Mouse (Mus musculus): ENCODE data around the gene Prr5.

Prr5 gene

DNA sequence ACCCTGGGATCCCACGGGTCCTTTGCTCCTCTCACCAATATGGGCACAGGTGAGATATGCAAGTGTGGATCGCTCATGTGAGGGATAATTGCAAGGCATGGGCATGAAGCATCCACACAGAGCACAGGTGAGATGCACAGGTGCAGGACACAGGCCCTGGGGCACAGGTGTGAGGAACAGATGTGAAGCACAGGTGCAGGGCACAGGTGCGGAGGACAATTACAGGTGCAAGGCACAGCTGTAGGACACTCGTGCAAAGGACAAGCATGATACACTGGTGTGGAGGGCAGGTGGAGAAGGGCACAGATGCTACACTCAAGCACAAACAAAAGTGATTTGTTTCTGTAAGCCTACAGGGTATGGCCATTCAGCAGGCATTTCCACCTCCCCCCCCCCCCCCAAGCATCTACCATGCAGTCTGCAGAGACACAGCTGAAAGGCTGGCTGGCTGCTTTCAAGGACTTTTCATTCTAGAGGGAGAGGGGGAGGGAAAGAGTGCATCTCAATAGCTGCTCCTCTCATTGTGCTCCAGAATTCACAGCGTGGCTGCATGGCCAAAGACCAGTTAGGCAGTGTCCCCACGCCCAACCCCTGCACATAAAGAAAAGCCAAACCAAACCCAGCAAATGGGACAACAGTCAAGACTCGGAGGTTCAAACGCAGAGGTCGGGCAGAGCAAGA, 11.9 kb upstream of the Prr5 start:
- no peak for DNase-seq (ENCODE audit: low spot score)

DNA sequence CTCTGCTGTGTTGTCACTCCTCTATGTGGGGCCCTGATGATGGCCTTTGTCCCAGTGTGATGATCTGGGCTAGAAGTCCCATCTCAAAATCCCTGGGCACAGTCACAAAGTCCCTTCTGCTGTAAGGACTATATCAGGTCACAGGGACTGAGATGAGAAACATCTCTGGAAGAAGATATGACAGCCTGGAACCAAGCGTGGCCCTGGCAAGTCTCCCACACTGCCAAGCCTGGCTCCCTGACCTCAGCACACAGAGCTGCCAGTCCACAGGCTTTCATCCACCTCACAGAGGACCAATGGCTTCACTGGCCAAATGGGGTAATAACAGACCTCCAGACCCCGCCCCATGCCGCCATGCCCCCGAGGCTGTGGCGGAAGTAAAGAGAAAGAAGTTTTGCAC, 10.8 kb upstream of the Prr5 start:
- DNase-seq (ENCODE audit: low spot score) = no peak

DNA sequence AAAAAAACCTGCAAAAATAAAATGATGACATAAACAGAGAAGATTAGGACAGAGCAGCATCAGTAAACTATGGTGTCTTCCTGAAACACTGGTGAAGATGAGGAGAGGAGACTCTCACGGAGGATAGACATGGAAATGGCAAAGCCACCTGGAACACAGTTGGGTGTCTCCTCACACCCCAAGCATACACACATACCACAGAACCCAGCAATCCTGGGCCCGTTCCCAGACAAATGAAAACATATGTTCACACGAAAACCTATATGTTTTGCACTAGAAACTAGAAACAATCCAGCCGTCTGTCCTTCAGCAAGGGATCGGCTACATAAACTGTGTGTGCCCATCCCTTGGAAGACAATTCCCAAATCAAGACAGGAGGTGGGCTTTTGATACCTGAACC, 9.6 kb upstream of the Prr5 start:
- no peak for DNase-seq (ENCODE audit: low spot score)

DNA sequence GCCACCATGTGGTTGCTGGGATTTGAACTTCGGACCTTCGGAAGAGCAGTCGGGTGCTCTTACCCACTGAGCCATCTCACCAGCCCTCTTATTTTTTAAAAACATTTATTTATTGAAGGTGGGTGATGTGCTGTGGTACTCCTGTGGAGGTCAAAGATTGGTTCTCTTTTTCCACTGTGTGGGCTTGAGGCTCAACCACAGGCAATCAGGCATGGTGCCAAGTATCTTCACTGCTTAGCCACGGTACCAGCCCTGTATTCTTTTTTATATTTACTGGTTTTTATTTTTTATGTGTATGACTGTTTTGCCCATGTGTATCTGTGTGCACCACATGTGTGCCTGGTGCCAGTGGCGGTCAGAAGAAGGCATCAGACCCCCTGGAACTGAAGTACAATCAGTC, 8.1 kb upstream of the Prr5 start:
- DNase-seq (ENCODE audit: low spot score) = no peak

DNA sequence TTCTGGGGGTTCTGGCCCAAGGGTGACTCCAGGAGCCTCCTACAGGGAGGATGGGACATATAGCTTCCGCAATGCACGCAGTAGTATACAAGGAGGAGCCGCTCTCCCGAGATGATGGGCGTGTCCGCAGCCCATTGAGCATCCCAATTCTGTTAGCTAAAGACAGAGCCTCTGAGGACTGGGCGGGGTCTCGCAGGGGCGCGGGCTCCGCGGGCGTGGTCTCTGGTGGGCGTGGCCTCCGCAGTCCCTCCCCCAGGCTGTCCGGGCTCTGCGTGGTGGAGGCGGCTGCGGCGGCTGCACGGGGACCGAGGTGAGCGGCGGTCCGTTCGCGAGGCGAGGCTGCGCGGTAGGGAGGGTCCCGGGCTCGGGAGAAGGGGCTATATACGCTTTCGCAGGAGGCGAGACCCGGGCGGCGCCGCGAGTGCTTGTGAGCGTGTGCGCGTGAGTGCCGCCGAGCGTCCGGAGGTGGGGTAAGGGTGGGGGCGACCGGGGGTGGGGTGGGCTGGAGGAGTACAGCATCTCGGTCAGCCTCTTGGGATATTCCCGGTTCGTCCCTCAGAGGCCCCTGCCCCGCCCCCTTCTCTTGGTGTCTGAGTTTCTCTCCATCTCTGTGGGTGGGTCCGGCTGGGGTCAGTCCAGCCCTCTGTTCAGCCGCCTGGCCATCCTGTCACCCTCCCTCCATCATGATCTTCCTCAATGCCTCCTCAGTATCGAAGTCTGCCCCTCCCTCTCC, 6.3 kb upstream of the Prr5 start:
- no peak for DNase-seq (ENCODE audit: low spot score)

DNA sequence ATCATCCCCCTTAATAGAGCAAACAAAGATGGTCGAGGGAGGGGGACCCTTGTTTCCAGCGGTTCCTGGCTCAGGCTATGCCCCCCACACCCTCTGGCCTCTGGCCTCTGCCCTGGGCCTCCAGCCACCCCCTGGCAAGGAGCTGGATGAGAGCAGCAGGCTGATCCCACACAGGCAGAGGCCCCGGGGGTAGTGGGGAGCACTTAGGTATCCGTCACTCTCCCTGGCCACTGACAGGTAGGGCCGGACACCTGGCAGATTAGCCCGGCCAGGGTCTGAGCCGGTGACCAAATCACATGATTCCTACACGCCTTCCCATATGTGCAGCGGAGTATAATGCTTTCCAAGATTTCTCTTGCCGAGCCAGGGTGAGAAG, 5.7 kb upstream of the Prr5 start:
- no peak for DNase-seq (ENCODE audit: low spot score)

DNA sequence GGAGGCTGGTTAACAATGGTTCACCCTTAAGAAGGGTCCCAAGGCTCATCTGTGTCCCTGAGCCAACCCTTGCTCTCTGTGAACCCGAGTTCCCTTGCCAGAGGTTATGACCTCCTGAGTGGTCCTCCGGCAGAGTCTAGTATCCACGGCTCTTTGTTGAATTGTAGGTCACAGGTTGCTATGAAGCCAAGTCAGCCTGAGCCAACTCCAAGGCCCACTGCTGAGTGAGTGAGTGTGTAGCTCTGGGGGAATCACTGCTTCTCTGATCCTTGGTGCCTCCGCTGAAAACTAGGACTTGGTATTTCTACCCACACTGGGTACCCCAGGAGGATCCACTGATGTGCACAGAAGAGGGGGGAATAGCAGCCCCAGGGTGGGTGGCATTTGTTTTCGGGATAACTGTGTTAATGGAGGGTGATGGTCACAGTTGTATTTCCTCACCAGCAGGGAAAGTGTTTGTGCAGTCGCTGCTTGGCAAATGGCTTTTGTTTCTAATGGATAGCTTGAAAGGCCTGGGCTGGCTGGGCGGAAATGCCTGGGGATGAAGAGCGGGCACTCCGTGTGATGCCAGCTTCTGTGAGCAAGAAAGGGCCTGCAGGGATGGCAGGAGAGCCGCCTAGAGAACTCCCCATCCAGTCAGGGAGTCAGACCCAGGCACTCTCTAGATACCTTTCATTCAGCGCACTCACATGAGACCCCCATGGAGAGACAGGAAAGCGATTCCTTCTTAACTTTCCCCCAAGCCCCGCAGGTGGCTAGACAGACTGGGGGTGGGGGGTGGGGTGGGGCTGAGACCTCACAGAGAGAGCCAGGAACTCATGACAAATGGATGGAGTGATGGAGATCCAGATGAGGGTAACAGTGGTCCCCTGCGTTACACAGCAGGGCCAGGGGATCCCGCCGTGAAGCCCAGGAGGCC, 4.6 kb upstream of the Prr5 start:
- no peak for DNase-seq (ENCODE audit: low spot score)

DNA sequence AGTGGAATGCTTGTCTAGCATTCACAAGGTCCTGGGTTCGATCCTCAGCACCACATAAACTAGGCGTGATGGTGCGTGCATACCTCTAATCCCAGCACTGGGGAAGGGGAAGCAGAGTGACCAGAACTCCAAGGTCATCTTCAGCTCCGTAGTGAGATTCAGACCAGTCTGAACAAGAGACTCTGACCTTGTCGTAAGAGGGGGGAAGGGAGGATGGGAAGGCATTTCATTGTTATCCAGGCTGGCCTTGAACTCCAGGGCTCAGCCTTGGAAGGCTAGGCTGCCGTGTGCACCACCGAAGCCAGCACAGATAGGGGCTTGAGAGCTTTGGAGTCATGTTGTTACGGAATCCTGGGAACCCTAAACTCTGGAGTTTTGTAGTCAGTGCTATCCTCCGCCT, 3.8 kb upstream of the Prr5 start:
- DNase-seq (ENCODE audit: low spot score) = no peak

DNA sequence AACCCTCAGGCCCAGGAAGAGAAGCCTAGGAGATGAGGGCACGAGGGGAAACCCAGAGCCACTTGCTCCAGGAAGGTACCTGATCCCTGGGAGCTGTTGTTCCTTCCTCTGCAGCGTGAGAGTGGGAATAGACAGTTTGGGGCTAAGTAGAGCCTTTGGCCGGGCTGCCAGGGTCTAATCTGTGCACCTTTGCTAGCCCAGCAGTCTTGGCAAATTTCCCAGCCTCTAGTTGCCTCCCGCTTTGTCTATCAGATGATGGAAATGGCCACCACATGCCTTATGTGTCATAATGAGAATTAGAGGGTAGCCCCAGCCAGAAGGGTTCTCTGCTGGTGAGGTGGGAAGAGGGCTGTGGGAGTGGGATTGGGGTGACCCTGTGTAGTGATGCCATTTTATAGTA, 3.4 kb upstream of the Prr5 start:
- DNase-seq (ENCODE audit: low spot score) = no peak

DNA sequence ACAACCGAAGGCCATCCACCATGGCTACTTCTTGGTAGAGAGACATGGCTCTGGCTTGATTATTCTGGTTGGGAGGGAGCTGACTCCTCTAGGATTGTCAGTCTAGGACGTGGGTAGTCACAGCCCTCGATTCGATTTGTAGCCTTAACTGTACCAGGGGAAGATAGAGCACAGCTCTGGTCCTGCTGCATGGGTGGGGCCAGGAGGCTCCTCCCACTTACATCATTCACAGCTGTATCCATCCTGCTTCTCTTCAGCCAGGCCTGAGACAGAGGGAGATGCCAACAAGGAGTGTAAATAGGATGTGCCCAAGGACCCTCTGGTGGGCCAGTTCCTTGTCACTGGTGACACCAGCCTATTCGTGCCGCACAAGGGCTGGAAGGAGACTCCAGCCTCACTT, 1.8 kb upstream of the Prr5 start:
- DNase-seq (ENCODE audit: low spot score) = no peak

DNA sequence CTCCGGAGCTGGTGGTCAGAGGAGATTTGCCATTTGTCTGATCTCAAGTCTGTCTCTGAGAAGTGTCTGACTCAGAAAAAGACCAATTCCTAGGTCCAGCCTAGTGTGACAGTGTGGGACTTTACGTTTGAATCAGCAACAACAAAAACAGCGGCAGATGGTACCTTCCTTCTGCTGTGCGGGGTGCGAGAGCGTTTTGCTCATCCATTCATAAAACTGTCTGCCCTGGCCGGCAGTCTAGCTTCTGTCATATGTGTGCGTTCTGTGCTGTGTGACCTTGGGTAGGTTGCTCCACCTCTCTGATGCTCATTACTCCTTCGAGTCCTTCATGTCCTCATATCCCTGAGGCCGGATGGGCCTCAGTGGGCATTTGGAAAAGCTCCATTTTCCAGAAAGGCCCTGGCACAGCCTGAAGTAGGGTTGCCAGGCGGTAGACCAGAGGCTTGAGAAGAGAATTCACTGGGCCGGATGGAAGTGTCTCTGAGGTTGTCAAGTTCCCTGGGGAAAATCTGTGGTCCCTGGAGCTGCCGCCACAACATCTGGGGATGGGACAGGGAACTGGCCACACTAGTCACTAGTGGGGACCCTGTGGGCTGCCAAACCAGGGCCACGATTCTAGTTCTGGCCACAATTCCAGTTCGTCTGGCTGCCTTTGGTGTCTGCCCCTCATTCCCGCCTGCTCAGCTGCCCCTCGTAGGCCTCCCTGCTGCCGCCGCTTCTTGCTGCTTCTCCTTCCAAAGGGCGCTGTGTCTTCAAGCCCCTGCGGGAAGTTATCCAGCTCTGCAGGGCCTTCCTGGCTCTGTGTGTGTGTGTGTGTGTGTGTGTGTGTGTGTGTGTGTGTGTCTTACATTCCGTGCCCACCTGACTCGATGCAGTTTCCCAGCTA, 594 bp downstream of the Prr5 start:
- DNase-seq (ENCODE audit: low spot score) = no peak

DNA sequence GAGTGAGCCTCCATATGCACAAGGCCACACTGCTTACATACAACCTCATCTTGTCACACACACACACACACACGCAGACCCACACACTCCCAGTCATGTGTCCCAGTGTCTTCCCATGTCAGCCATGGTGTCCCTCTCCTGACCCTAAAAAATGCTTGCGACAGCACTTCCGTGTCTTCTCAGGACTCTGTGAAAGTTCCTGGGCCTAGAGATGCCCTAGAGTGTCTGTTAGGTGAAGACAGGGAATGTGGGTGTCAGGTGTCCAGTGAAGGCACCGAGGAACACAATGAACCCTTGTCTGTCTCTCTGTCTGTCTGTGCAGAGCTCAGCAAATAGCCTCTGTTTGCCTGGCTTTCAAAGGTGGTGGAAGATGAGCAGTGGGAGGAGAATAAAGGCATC, 1.2 kb downstream of the Prr5 start:
- DNase-seq (ENCODE audit: low spot score) = no peak

DNA sequence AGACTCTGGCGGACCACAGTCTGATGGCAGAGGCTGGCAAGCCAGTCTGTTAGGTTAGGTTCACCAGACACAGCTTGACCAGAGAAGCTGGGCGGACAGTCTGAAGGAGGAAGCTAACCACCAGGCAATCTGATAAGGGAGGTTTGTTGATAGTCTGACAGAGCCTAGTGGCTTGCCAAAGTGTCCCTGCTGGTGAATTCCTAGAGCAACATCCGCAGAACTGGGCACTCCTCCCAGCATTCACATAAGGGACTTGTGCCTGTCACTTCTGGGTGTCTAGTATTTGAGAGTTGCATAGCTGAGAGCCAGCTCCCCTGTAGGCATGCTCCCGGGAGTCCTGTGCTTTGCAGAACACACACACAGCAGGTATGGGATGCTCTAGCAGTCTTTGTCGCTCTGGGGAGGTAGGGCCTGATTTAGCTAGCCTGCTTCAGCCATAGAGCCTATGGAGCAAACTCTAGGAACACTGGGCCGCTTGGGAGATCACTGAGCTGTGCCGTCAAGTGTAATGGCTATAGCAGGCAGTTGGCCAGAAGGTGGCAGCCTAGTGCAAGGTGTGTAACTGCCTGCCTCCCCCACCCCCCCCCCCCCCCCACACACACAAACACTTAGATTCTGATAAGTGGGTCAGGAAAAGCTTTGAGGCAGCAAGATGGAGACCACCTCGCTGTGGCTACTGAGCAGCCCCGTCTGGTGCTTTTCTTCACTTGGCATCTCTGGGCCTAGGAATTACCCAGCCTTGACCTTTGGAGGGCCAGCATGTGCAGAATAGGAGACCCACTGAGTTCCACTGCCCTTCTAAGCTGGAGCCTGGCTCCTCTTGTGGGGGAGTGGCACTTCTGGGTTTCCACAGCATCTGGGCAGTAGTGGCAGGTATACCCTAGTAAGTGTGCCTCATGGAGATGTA, 2.2 kb downstream of the Prr5 start:
- no peak for DNase-seq (ENCODE audit: low spot score)

DNA sequence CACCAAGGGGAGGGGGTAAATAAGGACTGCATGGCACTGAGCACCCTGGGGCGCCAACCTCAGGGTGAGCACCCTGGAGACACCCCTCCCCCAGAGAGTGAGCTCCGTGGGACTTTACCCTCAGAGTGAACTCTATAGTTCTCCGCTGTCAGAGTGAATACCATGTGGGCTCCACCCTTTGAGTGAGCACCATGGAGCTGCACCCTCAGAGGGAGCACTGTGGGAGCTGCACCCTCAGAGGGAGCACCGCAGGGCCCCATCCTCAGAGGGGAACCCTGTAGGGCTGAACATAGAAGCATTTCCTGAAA, 2.8 kb downstream of the Prr5 start:
- no peak for DNase-seq (ENCODE audit: low spot score)

DNA sequence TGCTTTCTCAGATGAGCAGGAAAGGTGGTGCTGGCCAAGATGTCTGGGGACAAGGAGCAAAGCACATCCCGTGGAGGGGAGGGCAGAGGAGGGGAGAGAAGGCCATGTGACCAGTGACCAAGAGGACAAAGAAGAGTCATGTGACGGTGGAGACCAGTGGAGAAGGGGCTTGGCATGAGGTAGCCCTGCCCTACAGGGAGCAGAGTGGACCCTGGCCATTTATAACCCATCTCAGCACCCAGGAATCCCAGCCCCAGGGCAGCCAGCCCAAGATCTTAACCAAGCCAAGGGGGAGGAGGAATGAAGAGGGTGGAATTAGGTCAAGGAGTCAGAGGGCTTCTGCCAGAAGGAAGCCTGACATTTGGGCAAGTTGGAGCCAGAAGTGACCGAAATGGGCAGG, 3.2 kb downstream of the Prr5 start:
- DNase-seq (ENCODE audit: low spot score) = no peak

DNA sequence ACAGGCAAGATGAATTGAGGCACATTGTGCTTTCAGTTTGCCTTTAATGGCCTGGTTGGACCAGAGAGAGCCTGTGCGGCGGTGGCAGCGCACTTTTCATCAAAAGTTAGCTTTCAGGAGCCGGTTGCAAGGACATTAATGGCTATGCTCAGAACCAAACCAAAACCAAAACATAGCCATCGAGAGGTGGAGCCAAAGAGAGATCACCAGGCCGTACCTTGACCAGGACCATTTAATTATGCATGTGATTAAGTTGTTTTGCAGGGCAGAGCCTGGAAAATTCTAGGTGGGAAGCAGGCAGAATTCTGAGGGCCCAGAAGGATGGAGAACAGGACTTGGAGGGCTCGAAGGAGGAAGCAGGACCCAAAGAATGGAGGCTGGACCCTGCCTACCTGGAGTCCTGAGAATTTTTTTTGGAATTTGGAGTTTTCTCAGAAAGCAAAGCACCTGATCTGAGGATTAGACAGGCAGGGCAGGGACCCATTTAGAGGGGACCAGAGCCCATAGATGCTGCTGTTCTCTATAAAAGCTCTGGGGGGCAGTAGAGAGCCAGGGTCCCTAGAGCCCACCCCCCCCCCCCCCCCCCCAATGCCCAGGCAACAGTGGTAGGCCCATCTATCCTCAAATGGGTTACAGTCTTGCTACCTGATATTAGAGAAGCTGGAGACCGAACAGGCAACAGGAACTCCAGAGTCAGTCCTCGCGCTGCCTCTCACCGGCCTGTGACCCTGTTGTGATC, 5.1 kb downstream of the Prr5 start:
- no peak for DNase-seq (ENCODE audit: low spot score)

DNA sequence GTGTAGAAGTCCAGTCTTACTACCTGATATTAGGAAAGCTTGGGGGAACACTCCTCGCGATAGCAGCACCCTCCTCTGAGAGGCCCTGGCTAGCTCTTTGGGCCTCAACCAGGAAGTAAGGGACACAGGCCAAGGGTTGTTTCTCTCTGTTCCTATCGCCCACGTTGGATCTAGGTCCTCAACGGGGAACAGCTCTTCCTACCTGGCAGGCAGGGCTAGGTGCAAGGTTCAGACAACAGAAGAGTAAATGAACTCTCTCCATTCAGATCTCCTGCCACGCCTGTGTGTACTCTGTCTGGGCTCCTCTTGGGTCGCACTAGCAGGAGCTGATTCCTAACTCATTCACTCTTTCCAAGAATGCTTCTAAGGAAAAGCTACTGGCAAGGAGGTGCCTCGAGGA, 5.9 kb downstream of the Prr5 start:
- no peak for DNase-seq (ENCODE audit: low spot score)

DNA sequence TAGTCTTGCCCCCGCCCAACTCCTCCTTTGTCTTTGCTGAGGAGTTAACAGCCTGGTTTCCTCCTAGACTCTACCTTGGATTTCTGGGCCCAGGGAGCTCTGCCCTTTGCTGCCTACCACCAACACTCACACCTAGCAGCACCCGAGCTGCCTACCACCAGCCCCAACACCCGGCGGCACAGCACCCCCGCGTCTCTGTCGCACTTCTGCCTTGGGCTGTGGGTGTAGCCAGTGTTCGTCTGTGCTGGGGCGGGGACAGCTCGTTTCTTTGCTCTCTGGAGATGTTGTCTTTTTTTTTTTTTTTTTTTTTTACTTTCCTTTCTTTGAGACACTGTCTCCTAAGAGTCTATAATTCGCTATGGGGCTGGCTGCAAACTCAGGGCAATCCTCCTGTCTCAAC, 8.5 kb downstream of the Prr5 start:
- no peak for DNase-seq (ENCODE audit: low spot score)

DNA sequence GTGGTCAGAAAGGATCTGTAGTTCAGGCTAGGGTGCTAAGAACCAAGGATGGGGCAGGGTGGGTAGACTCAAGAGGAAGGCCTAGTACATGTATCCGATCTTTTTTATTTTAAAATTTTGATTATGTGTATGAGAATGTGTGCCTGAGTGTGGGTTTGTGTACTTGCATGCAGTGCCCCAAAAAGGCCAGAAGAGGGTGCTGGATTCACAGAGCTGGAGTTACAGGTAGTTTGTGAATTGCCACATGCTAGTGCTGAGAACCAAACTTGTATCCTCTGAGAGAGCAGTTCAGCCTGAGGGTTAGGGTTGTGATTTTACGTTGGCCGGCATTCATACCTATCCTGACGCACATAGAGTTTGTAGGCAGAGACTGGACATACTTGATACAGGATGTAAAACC, 9.7 kb downstream of the Prr5 start:
- DNase-seq (ENCODE audit: low spot score) = no peak

DNA sequence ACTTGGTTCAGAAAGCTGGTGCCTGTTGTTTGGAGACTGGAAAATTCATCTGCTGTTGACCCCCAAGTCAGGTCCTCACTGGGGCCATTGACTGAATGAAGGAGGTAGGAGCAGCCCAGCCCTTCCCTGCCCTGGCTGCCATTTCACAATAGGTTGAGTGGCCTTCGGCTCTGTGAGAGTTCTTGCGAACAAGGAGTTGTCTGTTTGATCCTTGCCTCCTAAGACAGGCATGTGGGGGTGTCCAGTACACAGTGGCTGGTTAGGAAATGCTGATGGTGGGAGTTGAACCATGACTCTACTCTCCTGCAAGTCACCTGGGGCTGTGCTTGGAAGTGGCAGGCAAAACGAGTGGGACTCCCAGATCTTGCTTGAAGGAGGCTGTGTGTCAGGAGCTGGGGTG, 10.4 kb downstream of the Prr5 start:
- DNase-seq (ENCODE audit: low spot score) = no peak

Measured in layer of hippocampus, adult 9-10 months (tissue).